Mouse (Mus musculus): ENCODE data around the gene Lsm10. TPM values are rescaled to one million over a fixed set of nuclear protein-coding genes. Genes with fewer than 3 reads are reported as not detected.
A peak's percentile ranks its signal among the peaks of the same experiment; 100 is the strongest.

Lsm10 gene
- polyA plus RNA-seq, 1 experiment from 2014 or later: 30.7 TPM

- ATAC-seq: no peak
- POLR2A ChIA-PET: no interaction called here
- in situ Hi-C loops (cut with MboI; ENCODE audit: low pct_unique_long_range_greater_than_20kb): no loop called here
- DNase-seq (ENCODE audit: low read depth, low spot score): no peak
- CTCF ChIA-PET: interaction anchor here (1.0 kb wide), 2 partner anchors 9 to 33 kb away, joined by 3 read pairs; no protein-coding TSS in a partner anchor
- no peaks in the 10 kb centered on the region for H3K27me3 ChIP-seq
- TF ChIP-seq CTCF (IDR thresholded peaks at IDR 0.05): no peak
These were observed 44.6 kb downstream of the Lsm10 start for GRCm38 (mm10) chr4:126141021-126141420.

DNA sequence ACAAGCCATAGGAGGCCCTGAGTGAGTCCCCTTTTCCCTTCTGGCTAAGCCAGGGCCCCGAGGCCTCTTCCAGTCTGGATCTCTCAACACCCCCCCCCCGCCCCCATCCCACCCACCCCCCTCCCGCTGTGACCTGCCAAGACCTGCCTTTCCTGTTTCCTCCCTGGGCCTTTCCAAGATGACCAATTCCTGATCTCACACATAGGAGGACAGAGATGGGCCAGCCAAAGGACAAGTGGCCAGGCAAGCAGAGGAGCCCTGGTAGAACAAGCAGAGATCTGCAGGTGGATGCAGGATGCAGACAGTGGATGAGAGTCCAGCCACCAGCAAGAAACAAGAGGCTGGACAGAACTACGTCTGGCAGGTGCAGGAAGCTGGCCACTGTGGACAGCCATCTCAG is 49.0 kb downstream of the Lsm10 start:
- no peaks in the 10 kb centered on the region for H3K27me3 ChIP-seq
- no peak for ATAC-seq
- in situ Hi-C loops (cut with MboI; ENCODE audit: low pct_unique_long_range_greater_than_20kb): no loop called here
- CTCF ChIA-PET: no interaction called here
- POLR2A ChIA-PET: no interaction called here
- no peak for DNase-seq (ENCODE audit: low read depth, low spot score)
- TF ChIP-seq CTCF (IDR thresholded peaks at IDR 0.05): no peak

DNA sequence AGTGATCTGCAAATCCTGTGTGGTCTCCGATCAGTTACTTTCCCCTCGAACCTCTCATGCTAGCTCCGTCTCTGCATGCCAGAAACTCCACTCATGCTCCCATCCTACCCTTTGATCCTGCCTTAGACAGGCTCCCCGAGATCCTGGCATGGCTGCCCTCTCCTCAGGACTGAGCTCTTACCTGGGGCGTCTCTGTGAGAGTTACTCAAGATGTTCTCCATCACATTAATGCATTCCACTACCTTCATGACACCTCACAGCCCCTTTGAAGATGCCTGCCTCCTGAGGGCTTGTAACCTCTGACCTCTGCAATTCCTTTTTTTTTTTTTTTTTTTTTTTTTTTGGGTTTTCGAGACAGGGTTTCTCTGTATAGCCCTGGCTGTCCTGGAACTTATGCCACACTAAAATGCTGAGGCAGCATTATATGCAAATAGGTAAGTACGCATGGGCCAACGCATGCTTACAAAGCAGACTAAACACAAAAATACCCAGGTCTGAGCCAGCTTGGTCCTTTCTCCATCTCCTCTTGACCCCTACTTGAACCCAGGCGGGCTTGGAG is 50.6 kb downstream of the Lsm10 start:
- DNase-seq (ENCODE audit: low read depth, low spot score): no peak
- TF ChIP-seq CTCF (IDR thresholded peaks at IDR 0.05): no peak
- ChIA-PET POLR2A (interaction anchor here (1.2 to 1.3 kb wide), 2 partner anchors 15 to 17 kb away, joined by 4 read pairs; no protein-coding TSS in a partner anchor), CTCF (no interaction called here)
- H3K27me3 ChIP-seq: no peaks in the 10 kb centered on the region
- no peak for ATAC-seq
- in situ Hi-C loops (cut with MboI; ENCODE audit: low pct_unique_long_range_greater_than_20kb): no loop called here

DNA sequence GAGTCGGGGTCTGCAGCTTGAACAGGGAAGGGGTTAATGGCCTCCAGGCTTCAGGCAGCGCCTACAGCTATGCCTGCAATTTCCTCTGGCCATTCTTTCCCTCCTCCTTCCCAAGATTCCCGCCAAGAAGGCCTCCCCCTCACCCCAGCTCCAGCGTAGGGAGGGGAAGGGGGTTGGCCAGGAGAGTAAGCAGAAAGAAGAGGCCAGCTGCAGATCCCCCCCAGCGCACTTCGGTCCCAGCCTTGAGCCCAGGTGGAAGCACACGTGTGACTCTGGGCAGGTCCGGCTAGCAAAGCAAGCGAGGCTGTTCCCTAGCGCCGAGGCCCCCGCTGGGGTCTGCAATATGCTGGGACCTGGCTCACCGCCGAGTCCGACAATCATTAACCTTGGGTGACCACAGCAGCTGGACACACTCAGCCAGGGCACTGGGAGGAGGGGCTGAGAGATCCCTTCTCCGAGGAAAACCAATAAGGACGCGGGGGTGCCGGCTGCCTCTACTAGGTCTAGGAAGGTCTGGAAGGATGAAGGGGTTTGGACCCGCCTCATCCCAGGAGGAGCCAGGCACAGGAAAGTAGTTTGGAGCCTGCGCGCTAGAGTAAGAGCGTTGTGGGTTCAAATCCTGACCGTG is 51.2 kb downstream of the Lsm10 start, which contains the start of gene Eva1b:
TSS of gene Eva1b (plus strand) at position 212 of the 628 bp plus-strand sequence.
- ATAC-seq (peak; percentile 93), DNase-seq (ENCODE audit: low read depth, low spot score) (peak; percentile 93)
- POLR2A ChIA-PET: interaction anchor here (1.2 to 1.3 kb wide), 2 partner anchors 15 to 17 kb away, joined by 4 read pairs; no protein-coding TSS in a partner anchor
- no peak for TF ChIP-seq CTCF (IDR thresholded peaks at IDR 0.05)
- H3K27me3 ChIP-seq: no peaks in the 10 kb centered on the region
- in situ Hi-C loops (cut with MboI; ENCODE audit: low pct_unique_long_range_greater_than_20kb): no loop called here
- CTCF ChIA-PET: interaction anchor here (1.3 kb wide), 1 partner anchor 11 kb away, joined by 5 read pairs; no protein-coding TSS in a partner anchor

Other genes starting within 250 kb of the Lsm10 start
- gene Csf3r, start 72.1 kb upstream of the Lsm10 start, polyA plus RNA-seq (2021): not detected
- 56.7 TPM for gene Mrps15, start 49.7 kb upstream of the Lsm10 start, polyA plus RNA-seq (2021)
- 13.5 TPM for gene Oscp1, start 38.1 kb upstream of the Lsm10 start, polyA plus RNA-seq (2021)
- gene Stk40, start 7.3 kb downstream of the Lsm10 start, polyA plus RNA-seq (2021): 11.8 TPM
- 62.2 TPM for gene Eva1b, start 51.1 kb downstream of the Lsm10 start, polyA plus RNA-seq (2021)
- gene Sh3d21, start 66.9 kb downstream of the Lsm10 start, polyA plus RNA-seq (2021): 0.54 TPM
- gene Thrap3, start 106.1 kb downstream of the Lsm10 start, polyA plus RNA-seq (2021): 141 TPM
- gene Map7d1, start 159.7 kb downstream of the Lsm10 start, polyA plus RNA-seq (2021): 94.1 TPM
- 71.6 TPM for gene Trappc3, start 165.7 kb downstream of the Lsm10 start, polyA plus RNA-seq (2021)
- 0.13 TPM for gene Col8a2, start 190.2 kb downstream of the Lsm10 start, polyA plus RNA-seq (2021)
- gene Adprhl2, start 225.1 kb downstream of the Lsm10 start, polyA plus RNA-seq (2021): 32.5 TPM
- 0.14 TPM for gene Tekt2, start 229.1 kb downstream of the Lsm10 start, polyA plus RNA-seq (2021)